Mouse (Mus musculus): ENCODE data around the gene Zmym3.
"Not testable (repeated sequence)": the region's sequence is repeated elsewhere in the genome, so short reads cannot be mapped to it uniquely, and the experiment has no call there.

The Zmym3 gene

DNA sequence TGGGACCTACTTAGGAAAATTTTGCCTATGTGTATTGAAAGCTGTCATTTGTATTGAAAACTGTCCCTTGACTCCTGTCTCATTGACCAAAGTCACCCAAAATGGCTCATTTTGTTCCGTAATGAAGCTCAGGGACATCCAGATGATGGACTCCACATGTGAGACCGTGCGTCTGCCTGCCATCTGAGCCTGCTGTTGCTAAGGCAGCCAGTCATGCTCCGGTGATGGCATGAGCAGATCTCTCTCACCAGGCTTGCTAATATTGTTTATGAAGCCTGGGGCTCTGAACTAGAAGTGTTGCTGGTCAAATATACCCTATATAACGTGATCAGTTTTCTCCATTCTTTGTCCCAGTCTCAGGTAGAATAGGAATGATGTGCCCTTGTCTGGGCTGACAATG lies 47.7 kb downstream of the Zmym3 start:
- DNase-seq, result no peak

GRCm38 (mm10) chrX:101370573-101370972 lies 50.1 kb downstream of the Zmym3 start:
- no peak for DNase-seq

DNA sequence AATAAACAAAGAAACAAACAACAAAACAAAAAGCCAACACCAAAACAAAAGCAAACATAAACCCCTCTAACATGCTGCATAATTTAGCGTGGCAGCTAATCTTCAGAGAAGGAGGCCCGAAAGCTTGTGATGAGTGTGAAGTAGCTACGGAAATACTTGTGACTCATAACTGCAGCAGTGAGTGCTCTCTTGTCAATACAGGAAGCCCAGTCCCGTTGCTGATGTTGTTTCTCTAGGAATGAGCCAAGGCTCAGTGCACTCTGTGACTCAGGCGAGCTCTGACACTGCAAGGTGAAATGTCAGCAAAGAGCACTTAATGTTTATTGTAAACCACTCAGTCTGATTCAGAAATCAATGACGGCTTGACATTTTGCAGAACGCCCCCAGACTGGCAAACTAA lies 51.6 kb downstream of the Zmym3 start:
- DNase-seq, result no peak

- not testable (repeated sequence) for DNase-seq
These were observed 61.7 kb downstream of the Zmym3 start for GRCm38 (mm10) chrX:101358902-101359301.

Measured in spleen, adult 18-20 months (tissue).